Mouse (Mus musculus): Measurements from ENCODE around the gene Scgb2b18.
"Not testable (repeated sequence)": the region's sequence is repeated elsewhere in the genome, so short reads cannot be mapped to it uniquely, and the experiment has no call there.

Scgb2b18 gene

GRCm38 (mm10) chr7:33173764-33174163 is at the start of gene Scgb2b18:
TSS of gene Scgb2b18 (minus strand) at chr7:33173864.
- not testable (repeated sequence) for DNase-seq (ENCODE audit: low spot score in 2 of 2)

- not testable (repeated sequence) for DNase-seq (ENCODE audit: low spot score in 2 of 2)
Measured at GRCm38 (mm10) chr7:33185268-33185667, 11.6 kb upstream of the Scgb2b18 start, which contains the start of gene Scgb1b18. TSS of gene Scgb1b18 (plus strand) at chr7:33185568.

All from cerebellum, postnatal 4 days (tissue).